Mouse (Mus musculus): ENCODE data around the gene Cmtm7. TPM values are rescaled to one million over a fixed set of nuclear protein-coding genes. Genes with fewer than 3 reads are reported as not detected.

Gene Cmtm7
- total and polyA plus RNA-seq, 2 experiments from 2014 or later, result 89.6 to 145 TPM

DNA sequence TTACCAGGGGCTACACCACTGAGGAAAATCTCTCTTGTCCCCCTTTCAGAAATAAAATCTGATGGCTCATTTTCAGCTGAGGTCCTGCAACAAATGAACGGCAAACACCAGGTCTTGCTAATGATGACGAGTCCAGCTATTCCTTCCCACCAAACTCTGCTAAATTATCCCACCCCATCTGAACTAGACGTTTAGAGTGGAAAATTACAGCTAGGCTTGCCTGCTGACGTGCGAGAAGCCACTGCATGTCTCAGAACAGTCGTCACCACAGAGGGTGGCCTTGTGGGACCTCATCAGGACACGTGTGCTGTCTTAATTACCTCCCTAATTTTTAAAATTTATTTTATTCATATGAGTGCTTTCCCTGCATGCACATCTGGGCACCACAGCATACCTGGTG, 10.1 kb downstream of the Cmtm7 start:
- Histone ChIP-seq H3K9ac (replicated peaks; ENCODE audit: low read depth, low read length) (no peak overlapping the region), H3K4me1 (ENCODE audit: control insufficient read depth, insufficient read depth) (peaks cover 9% of the 10 kb centered on the region; the same call in 1 of the 2 replicates), H3K4me3 (ENCODE audit: low read depth, low read length) (no peak overlapping the region), H3K9me3 (replicated peaks; ENCODE audit: control insufficient read depth, low read length) (no peaks in the 10 kb centered on the region), H3K27ac (ENCODE audit: low read depth) (no peak overlapping the region), H3K36me3 (replicated peaks; ENCODE audit: control insufficient read depth, insufficient read depth, low read length) (peaks cover 12% of the 10 kb centered on the region; the same call in 1 of the 2 replicates), H3K4me2 (ENCODE audit: low read depth, low read length) (no peak overlapping the region), H3K27me3 (ENCODE audit: control insufficient read depth, insufficient read depth, low read length) (no peaks in the 10 kb centered on the region)
- no peak for DNase-seq (ENCODE audit: low spot score)
- TF ChIP-seq EP300 (IDR thresholded peaks at IDR 0.05; ENCODE audit: low read depth) (no peak), CTCF (IDR thresholded peaks at IDR 0.05; ENCODE audit: low read depth) (no peak)
- ATAC-seq (ENCODE audit: insufficient read depth, low read depth), result no peak
- 67% methylated on average over 7 of the region's 7 CpGs for WGBS

DNA sequence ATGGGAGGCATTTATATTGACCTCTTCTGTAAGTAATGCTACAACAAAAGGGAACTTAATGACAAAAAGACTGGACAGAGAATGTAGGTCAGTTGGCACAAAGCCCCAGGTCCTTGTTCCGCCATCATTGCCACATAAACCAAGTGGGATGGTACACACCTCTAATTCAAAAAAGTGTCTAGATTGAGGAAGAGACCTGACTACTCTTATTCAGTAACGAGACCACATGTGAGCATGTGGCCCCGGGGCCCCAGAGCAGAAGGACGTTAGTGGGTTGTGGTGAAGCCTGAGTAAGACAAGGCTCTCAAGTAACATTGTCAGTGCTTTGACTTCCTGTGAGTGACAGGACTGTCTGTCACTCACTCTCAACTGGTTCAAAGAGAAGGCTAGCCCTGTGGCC, 11.4 kb downstream of the Cmtm7 start:
- TF ChIP-seq CTCF (IDR thresholded peaks at IDR 0.05; ENCODE audit: low read depth) (no peak), EP300 (IDR thresholded peaks at IDR 0.05; ENCODE audit: low read depth) (no peak)
- 89% methylated on average over 4 of the region's 4 CpGs for WGBS

DNA sequence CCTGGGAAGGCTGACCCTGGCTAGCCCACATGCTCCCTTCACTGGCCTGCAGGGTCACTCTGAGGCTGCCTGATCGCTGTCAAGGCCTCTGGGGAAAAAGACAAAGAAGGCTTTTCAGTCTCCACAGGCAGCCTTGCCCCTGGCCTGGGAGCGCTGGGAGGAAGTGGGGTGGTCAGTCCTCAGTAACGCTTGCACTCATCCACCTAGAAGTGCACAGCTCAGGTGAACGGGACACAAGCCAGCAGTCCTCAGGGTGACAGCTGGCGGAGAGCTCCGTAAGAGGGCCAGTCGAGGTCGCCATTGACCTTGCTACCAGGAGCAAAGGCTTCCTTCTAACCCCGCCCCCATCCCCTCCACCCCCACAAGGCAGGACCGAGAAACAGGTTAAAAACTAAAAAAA, 13.6 kb downstream of the Cmtm7 start:
- no peak overlapping the region for H3K27ac ChIP-seq (ENCODE audit: low read depth)
- no peak overlapping the region for H3K4me3 ChIP-seq (ENCODE audit: low read depth, low read length)
- DNase-seq (ENCODE audit: low spot score) (no peak), ATAC-seq (ENCODE audit: insufficient read depth, low read depth) (no peak)
- H3K27me3 ChIP-seq (ENCODE audit: control insufficient read depth, insufficient read depth, low read length), result no peaks in the 10 kb centered on the region
- no peaks in the 10 kb centered on the region for H3K9me3 ChIP-seq (replicated peaks; ENCODE audit: control insufficient read depth, low read length)
- no peak for TF ChIP-seq CTCF (IDR thresholded peaks at IDR 0.05; ENCODE audit: low read depth)
- no peak for TF ChIP-seq EP300 (IDR thresholded peaks at IDR 0.05; ENCODE audit: low read depth)
- H3K36me3 ChIP-seq (replicated peaks; ENCODE audit: control insufficient read depth, insufficient read depth, low read length), result peaks cover 17% of the 10 kb centered on the region; the same call in 1 of the 2 replicates
- WGBS, result 47% methylated on average over 10 of the region's 10 CpGs
- no peak overlapping the region for H3K4me2 ChIP-seq (ENCODE audit: low read depth, low read length)
- no peak overlapping the region for H3K9ac ChIP-seq (replicated peaks; ENCODE audit: low read depth, low read length)
- H3K4me1 ChIP-seq (ENCODE audit: control insufficient read depth, insufficient read depth), result peaks cover 9% of the 10 kb centered on the region; the same call in 1 of the 2 replicates

More for the DNA sequence above, 11.4 kb downstream of the Cmtm7 start:
- Histone ChIP-seq H3K4me1 (ENCODE audit: control insufficient read depth, insufficient read depth) (peaks cover 9% of the 10 kb centered on the region; the same call in 1 of the 2 replicates), H3K9me3 (replicated peaks; ENCODE audit: control insufficient read depth, low read length) (no peaks in the 10 kb centered on the region), H3K9ac (replicated peaks; ENCODE audit: low read depth, low read length) (no peak overlapping the region), H3K4me2 (ENCODE audit: low read depth, low read length) (no peak overlapping the region), H3K36me3 (replicated peaks; ENCODE audit: control insufficient read depth, insufficient read depth, low read length) (peaks cover 12% of the 10 kb centered on the region; the same call in 1 of the 2 replicates), H3K27me3 (ENCODE audit: control insufficient read depth, insufficient read depth, low read length) (no peaks in the 10 kb centered on the region), H3K4me3 (ENCODE audit: low read depth, low read length) (no peak overlapping the region), H3K27ac (ENCODE audit: low read depth) (no peak overlapping the region)
- DNase-seq (ENCODE audit: low spot score) (no peak), ATAC-seq (ENCODE audit: insufficient read depth, low read depth) (no peak)

DNA sequence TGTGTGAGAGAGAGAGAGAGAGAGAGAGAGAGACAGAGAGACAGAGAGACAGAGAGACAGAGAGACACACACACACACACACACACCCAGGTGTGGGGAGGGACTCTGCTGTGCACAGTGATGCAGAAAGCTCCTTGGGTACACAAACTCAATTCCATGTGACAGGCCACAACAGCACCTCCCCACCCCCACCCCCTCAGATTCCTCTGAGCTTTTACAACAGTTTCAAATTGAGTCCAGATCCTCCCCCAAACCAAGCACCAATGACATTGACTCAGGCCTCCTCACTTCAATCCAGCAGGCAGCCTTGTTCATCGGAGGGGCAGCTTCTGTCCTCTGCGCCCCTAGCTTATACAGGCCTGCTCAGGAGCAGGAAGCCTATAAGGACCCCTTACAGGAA, 14.1 kb downstream of the Cmtm7 start:
- ATAC-seq (ENCODE audit: insufficient read depth, low read depth) (no peak), DNase-seq (ENCODE audit: low spot score) (no peak)
- H3K27ac ChIP-seq (ENCODE audit: low read depth), result no peak overlapping the region
- TF ChIP-seq EP300 (IDR thresholded peaks at IDR 0.05; ENCODE audit: low read depth) (no peak), CTCF (IDR thresholded peaks at IDR 0.05; ENCODE audit: low read depth) (no peak)
- no peak overlapping the region for H3K4me2 ChIP-seq (ENCODE audit: low read depth, low read length)
- H3K4me3 ChIP-seq (ENCODE audit: low read depth, low read length), result no peak overlapping the region
- no peak overlapping the region for H3K9ac ChIP-seq (replicated peaks; ENCODE audit: low read depth, low read length)
- H3K4me1 ChIP-seq (ENCODE audit: control insufficient read depth, insufficient read depth), result peaks cover 9% of the 10 kb centered on the region; the same call in 1 of the 2 replicates
- 59% methylated on average over 2 of the region's 2 CpGs for WGBS
- no peaks in the 10 kb centered on the region for H3K9me3 ChIP-seq (replicated peaks; ENCODE audit: control insufficient read depth, low read length)
- H3K27me3 ChIP-seq (ENCODE audit: control insufficient read depth, insufficient read depth, low read length), result no peaks in the 10 kb centered on the region
- peaks cover 18% of the 10 kb centered on the region; the same call in 1 of the 2 replicates for H3K36me3 ChIP-seq (replicated peaks; ENCODE audit: control insufficient read depth, insufficient read depth, low read length)

DNA sequence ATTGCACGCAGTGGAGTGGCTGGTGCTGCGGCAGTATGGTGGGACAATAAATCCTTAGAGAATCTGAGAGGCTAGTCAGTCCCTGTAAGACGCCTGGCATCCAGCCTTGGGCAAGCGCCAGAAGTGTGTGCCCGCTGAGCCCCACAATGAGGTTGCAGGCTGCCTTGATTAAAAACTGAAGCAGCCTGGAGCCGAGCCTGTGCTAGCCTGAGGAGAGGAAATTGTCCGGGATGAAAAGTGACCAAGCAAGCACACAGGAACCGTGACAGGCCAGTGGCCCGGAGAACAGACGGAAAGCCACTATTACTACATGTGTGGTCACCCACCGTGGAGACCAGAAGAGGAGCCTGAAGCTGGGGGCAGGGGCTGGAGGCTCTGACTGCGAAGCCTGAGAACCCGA, 14.6 kb downstream of the Cmtm7 start:
- ATAC-seq (ENCODE audit: insufficient read depth, low read depth) (no peak), DNase-seq (ENCODE audit: low spot score) (no peak)
- H3K9me3 ChIP-seq (replicated peaks; ENCODE audit: control insufficient read depth, low read length), result no peaks in the 10 kb centered on the region
- no peak overlapping the region for H3K9ac ChIP-seq (replicated peaks; ENCODE audit: low read depth, low read length)
- H3K4me3 ChIP-seq (ENCODE audit: low read depth, low read length), result no peak overlapping the region
- WGBS, result 70% methylated on average over 13 of the region's 13 CpGs
- H3K36me3 ChIP-seq (replicated peaks; ENCODE audit: control insufficient read depth, insufficient read depth, low read length), result peaks cover 19% of the 10 kb centered on the region; the same call in 1 of the 2 replicates
- H3K27me3 ChIP-seq (ENCODE audit: control insufficient read depth, insufficient read depth, low read length), result no peaks in the 10 kb centered on the region
- no peak for TF ChIP-seq CTCF (IDR thresholded peaks at IDR 0.05; ENCODE audit: low read depth)
- no peak for TF ChIP-seq EP300 (IDR thresholded peaks at IDR 0.05; ENCODE audit: low read depth)
- peaks cover 9% of the 10 kb centered on the region; the same call in 1 of the 2 replicates for H3K4me1 ChIP-seq (ENCODE audit: control insufficient read depth, insufficient read depth)
- no peak overlapping the region for H3K27ac ChIP-seq (ENCODE audit: low read depth)
- H3K4me2 ChIP-seq (ENCODE audit: low read depth, low read length), result no peak overlapping the region

DNA sequence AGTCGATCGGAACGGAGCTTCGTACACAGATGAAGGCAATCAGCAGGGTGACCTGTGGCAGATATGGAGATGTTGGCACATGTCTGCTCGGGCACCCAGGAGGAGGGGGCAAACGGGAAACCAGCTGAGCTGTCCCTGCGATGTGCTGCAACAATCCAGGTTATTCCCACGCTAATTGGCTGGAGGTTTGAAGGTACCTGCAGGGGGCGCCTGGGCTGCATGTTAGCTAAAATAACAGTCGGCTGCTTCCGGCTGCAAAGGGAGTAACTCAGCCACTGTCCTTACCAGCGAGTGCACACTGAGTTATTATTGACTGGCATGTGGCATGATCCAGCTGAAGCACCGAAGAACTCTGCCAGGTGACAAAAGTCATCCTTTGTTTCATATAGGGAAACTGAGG, 18.3 kb downstream of the Cmtm7 start:
- no peaks in the 10 kb centered on the region for H3K27me3 ChIP-seq (ENCODE audit: control insufficient read depth, insufficient read depth, low read length)
- peaks cover 51% of the 10 kb centered on the region for H3K36me3 ChIP-seq (replicated peaks; ENCODE audit: control insufficient read depth, insufficient read depth, low read length)
- WGBS, result 63% methylated on average over 13 of the region's 13 CpGs
- TF ChIP-seq EP300 (IDR thresholded peaks at IDR 0.05; ENCODE audit: low read depth) (no peak), CTCF (IDR thresholded peaks at IDR 0.05; ENCODE audit: low read depth) (peak; percentile 44)
- DNase-seq (ENCODE audit: low spot score), result no peak
- H3K4me1 ChIP-seq (ENCODE audit: control insufficient read depth, insufficient read depth), result peaks cover 7% of the 10 kb centered on the region; the same call in 1 of the 2 replicates
- no peak overlapping the region for H3K27ac ChIP-seq (ENCODE audit: low read depth)
- no peak overlapping the region for H3K4me3 ChIP-seq (ENCODE audit: low read depth, low read length)
- no peaks in the 10 kb centered on the region for H3K9me3 ChIP-seq (replicated peaks; ENCODE audit: control insufficient read depth, low read length)
- no peak for ATAC-seq (ENCODE audit: insufficient read depth, low read depth)
- no peak overlapping the region for H3K4me2 ChIP-seq (ENCODE audit: low read depth, low read length)
- no peak overlapping the region for H3K9ac ChIP-seq (replicated peaks; ENCODE audit: low read depth, low read length)

Data from heart, postnatal 0 days (tissue).